Mouse (Mus musculus) left cerebral cortex, adult 2 months (tissue): Measurements from ENCODE around the gene Zfp334. TPM values are rescaled to one million over a fixed set of nuclear protein-coding genes. Genes with fewer than 3 reads are reported as not detected.
A peak's percentile ranks its signal among the peaks of the same experiment; 100 is the strongest.

ENCODE experiments used
- DNase-seq, 2 experiments: peaks; one replicate each; pipeline ENCODE4 v3.0.0; 2021 to 2022; ENCODE audit warnings: low spot score in 2 of 2, mixed read lengths in 1 of 2; ENCODE audit errors: extremely low spot score in 1 of 2
- H3K27ac ChIP-seq: fragments of 200-600 bp; 2 replicates; pipeline ENCODE4 v1.8.1; 2022
- H3K4me3 ChIP-seq: fragments of 200-600 bp; 2 replicates; pipeline ENCODE4 v1.8.1; 2022
- CTCF ChIP-seq: fragments of 200-600 bp; IDR thresholded peaks from 2 replicates; pipeline ENCODE4 v1.8.1; 2022; ENCODE audit warnings: antibody characterized with exemption, mild to moderate bottlenecking, moderate library complexity
- intact Hi-C: fragments of 180-260 bp; cut with DNase I; formaldehyde crosslinking; loops from one replicate; pipeline ENCODE4 v1.15.1; 2025
- total RNA-seq, 2 experiments: library from RNA; stranded (reverse); gene quantifications; 2 replicates each; pipeline ENCODE4 v1.2.3; 2021

Gene Zfp334
- total RNA-seq, 2 experiments from 2014 or later: 15.4 to 18.2 TPM

- DNase-seq: no peak
- Histone ChIP-seq H3K27ac (no peak overlapping the region), H3K4me3 (no peak overlapping the region)
- intact Hi-C loops: no loop called here
- TF ChIP-seq CTCF: no peak
These were observed 12.6 kb downstream of the Zfp334 start for GRCm38 (mm10) chr2:165375478-165375877.

DNA sequence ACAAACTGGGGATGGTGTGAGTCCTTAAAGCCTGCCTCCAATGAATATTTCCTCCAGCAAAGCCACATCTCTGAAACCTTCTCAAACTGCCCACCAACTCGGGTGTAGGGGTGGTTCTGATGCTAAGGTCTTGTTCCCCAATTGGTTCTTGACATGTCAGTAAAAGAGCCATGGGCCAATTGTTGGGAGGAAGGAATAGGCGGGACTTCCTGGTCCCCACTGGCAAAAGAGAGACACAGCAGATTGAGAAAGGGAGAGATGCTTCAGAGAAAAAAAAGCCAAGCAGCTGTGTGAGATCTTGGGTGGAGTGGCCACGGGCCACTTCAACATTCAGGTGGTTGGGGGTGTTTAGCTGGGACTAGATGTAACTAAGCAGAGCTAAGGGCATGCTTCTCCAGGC is 17.0 kb downstream of the Zfp334 start:
- DNase-seq: peak in 1 of 2 experiments; percentile 34
- peak overlapping the region; percentile 22 for H3K4me3 ChIP-seq
- H3K27ac ChIP-seq: no peak overlapping the region
- intact Hi-C loops: no loop called here
- TF ChIP-seq CTCF: no peak

DNA sequence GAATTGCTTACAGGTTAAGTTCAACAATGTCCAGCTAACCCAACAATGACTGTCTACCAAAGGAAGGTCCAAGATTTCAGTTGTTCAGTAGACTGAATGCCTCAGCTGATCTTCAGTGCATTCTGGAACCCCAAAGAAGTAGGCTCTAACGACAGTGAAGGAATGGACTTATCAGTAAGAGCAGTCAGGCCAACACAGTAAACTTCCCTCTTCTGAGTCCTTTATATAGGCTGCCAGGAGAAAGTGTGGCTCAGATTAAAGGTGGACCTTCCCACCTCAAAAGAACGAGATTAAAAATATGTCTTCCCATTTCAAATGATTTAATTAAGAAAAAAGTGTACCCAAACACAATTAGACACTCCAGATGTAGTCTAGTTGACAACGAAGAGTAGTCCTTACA is 17.7 kb downstream of the Zfp334 start:
- Histone ChIP-seq H3K4me3 (no peak overlapping the region), H3K27ac (no peak overlapping the region)
- DNase-seq: no peak
- no peak for TF ChIP-seq CTCF
- intact Hi-C loops: no loop called here

DNA sequence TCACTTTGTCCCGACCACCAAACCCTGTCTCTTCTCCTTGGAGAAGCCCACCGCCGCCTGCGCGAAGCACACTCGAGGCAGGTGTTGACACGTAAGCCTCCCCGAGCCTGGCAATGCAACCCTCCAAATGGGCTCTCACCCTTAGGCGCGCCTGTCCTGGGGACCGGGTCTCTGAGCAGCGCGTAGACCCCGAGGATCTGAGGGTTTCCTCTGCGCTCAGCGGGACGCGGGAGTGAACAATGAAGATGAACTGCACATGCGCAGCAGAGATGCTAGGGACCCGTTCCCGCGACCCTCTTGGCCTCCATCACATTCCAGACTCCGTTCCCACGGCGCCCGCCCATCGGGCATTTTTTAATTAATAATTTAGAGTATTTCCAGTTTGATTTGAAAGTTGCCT is 19.6 kb downstream of the Zfp334 start, which contains the start of gene Zfp663:
Gene Zfp663 (minus strand): TSS at position 234 of the 400 bp plus-strand sequence.
- intact Hi-C loops: no loop called here
- Histone ChIP-seq H3K27ac (no peak within 1 kb of the TSS), H3K4me3 (no peak within 1 kb of the TSS)
- no peak for TF ChIP-seq CTCF
- DNase-seq: no peak

- H3K4me3 ChIP-seq: no peak overlapping the region
- TF ChIP-seq CTCF: no peak
- no peak overlapping the region for H3K27ac ChIP-seq
- intact Hi-C loops: no loop called here
- no peak for DNase-seq
These were observed 20.1 kb downstream of the Zfp334 start for GRCm38 (mm10) chr2:165367868-165368439.

- DNase-seq: no peak
- no peak overlapping the region for H3K4me3 ChIP-seq
- TF ChIP-seq CTCF: no peak
- no peak overlapping the region for H3K27ac ChIP-seq
- intact Hi-C loops: no loop called here
These were observed 21.0 kb downstream of the Zfp334 start for GRCm38 (mm10) chr2:165367047-165367520.

- DNase-seq: peak; percentile 58 to 72
- intact Hi-C loops: loop anchor here (1.0 kb wide), 1 partner anchor 123 kb away; no protein-coding TSS in a partner anchor
- Histone ChIP-seq H3K27ac (no peak overlapping the region), H3K4me3 (no peak overlapping the region)
- peak; percentile 92 for TF ChIP-seq CTCF
These were observed 23.5 kb downstream of the Zfp334 start for GRCm38 (mm10) chr2:165364334-165365091.

DNA sequence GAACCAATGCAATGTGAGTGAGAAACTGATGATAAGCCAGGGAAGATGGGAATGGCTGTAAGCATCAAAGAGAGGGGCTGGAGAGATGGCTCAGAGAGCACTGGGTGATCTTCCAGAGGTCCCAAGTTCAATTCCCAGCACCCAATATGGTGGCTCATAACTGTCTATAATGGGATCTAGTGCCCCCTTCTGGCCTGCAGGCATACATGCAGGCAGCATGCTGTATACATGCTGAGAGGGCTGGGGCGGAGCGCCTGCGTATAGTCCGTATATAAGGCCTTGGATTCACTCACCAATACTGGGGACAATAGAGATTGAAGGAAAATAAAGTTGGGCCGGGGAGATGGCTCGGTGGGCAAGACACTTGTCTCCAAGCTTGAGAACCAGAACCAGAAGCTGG is 24.8 kb downstream of the Zfp334 start:
- no peak for DNase-seq
- no peak overlapping the region for H3K4me3 ChIP-seq
- intact Hi-C loops: no loop called here
- peak; percentile 15 for TF ChIP-seq CTCF
- H3K27ac ChIP-seq: no peak overlapping the region

DNA sequence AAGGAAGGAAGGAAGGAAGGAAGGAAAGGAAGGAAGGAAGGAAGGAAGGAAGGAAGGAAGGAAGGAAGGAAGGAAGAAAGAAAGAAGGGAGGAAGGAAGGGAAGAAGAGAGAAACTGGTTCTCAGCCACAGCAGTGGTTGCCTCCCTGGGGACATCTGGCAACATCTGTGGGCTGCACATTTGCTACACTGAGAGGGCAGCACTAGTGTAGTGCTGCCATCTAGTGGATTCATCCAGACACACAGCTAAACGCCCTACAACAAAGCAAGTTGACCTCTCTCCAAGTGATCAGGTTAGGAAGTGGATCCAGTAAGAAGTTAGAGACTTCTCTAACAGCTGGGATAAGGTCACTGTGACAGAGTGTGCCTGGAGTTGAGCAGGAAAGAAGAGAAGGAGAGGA is 27.2 kb downstream of the Zfp334 start:
- intact Hi-C loops: loop anchor here (2.0 kb wide), 1 partner anchor 286 kb away; no protein-coding TSS in a partner anchor
- no peak overlapping the region for H3K4me3 ChIP-seq
- peak; percentile 81 for TF ChIP-seq CTCF
- H3K27ac ChIP-seq: no peak overlapping the region
- peak; percentile 36 to 47 for DNase-seq

DNA sequence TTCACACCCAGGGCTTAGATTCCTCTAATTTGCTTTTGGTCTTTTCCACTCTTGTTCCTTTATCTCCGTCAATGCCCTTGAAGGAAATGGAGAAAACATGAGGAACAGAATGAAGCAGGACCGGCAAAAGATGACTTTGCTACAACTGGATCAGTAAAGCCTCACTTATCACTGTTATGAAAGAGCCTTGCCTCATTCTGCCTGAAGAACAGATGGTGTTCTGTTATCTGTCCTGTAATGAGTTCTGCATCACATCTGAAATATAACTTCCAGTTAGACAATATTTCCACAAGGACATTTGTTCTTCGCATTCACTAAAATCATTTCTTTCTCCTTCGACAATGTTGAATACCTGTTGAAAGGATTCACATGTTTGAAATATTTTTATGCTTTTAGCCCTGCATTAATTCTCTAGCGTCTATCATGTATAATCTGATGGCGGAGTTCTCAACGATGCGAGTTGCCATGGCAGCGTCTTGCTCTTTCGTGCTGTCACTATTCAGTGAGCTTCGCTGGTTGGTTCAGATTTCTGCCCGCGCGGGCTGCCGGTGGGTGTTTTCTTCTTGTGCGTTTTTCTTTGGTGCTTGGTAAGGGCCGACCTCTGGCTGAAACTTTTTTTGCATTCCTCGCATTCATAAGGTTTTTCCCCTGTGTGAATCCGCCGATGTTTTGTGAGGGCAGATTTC is 36.1 kb downstream of the Zfp334 start:
- TF ChIP-seq CTCF: no peak
- H3K4me3 ChIP-seq: no peak overlapping the region
- H3K27ac ChIP-seq: peak overlapping the region; percentile 47
- intact Hi-C loops: loop anchor here (2.0 to 10.0 kb wide), 3 partner anchors 25 to 387 kb away; partner anchors contain the start of genes Elmo2 and Slc12a5
- no peak for DNase-seq

DNA sequence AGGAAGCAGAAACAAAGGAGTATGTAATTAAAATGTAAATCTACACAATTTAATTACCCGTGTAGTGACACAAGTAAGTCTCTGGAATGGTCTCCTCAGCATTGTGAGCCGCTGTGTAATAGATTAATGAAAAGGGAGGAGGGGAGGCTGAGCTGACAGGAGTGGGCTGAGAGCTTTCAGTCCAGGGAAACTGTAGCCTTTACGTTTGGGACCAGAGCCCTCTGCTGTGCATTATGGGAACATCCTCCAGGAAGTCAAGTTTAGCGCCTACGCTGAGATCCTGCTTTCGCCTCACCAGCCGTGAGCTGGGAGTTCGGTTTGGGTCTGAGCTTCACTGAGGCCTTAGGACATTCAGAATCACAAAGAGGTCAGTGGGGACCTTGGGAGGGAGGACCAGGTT is 38.6 kb downstream of the Zfp334 start:
- H3K4me3 ChIP-seq: no peak overlapping the region
- no peak overlapping the region for H3K27ac ChIP-seq
- intact Hi-C loops: no loop called here
- peak; percentile 42 to 47 for DNase-seq
- TF ChIP-seq CTCF: peak; percentile 58

- intact Hi-C loops: no loop called here
- no peak overlapping the region for H3K27ac ChIP-seq
- no peak for DNase-seq
- no peak overlapping the region for H3K4me3 ChIP-seq
- TF ChIP-seq CTCF: no peak
These were observed 41.9 kb downstream of the Zfp334 start for GRCm38 (mm10) chr2:165346180-165346579.
